Mouse (Mus musculus) forebrain, embryonic 12.5 days (tissue): ENCODE data around the gene Neurod1. TPM values are rescaled to one million over a fixed set of nuclear protein-coding genes. Genes with fewer than 3 reads are reported as not detected.

Experiments used
- ATAC-seq: fragments of 200-750 bp; cut with Nextera tagmentation; 2 replicates; pipeline ENCODE4 v1.8.0; 2017; ENCODE audit warnings: moderate TSS enrichment; ENCODE audit not compliant: low FRiP score
- H3K27ac ChIP-seq: fragments of 300-500 bp; sonication (generic); 2 replicates; pipeline ENCODE4 v1.5.1; 2016; ENCODE audit warnings: mild to moderate bottlenecking
- H3K27me3 ChIP-seq: fragments of 300-500 bp; sonication (generic); 2 replicates; pipeline ENCODE4 v1.6.1; 2016; ENCODE audit warnings: mild to moderate bottlenecking
- H3K36me3 ChIP-seq: fragments of 300-500 bp; sonication (generic); replicated peaks from 2 replicates; pipeline ENCODE4 v1.6.1; 2016; ENCODE audit warnings: mild to moderate bottlenecking
- H3K4me1 ChIP-seq: fragments of 300-500 bp; sonication (generic); 2 replicates; pipeline ENCODE4 v1.6.1; 2016
- H3K4me2 ChIP-seq: fragments of 300-500 bp; sonication (generic); 2 replicates; pipeline ENCODE4 v1.6.1; 2016; ENCODE audit warnings: mild to moderate bottlenecking, moderate library complexity
- H3K4me3 ChIP-seq: fragments of 300-500 bp; sonication (generic); replicated peaks from 2 replicates; pipeline ENCODE4 v1.5.1; 2016; ENCODE audit warnings: mild to moderate bottlenecking
- H3K9ac ChIP-seq: fragments of 300-500 bp; sonication (generic); 2 replicates; pipeline ENCODE4 v1.6.1; 2016; ENCODE audit warnings: mild to moderate bottlenecking
- H3K9me3 ChIP-seq: fragments of 300-500 bp; sonication (generic); 2 replicates; pipeline ENCODE4 v1.6.1; 2016
- WGBS: fragments of 180-500 bp; shearing (Covaris S2); methylation state at CpG from one replicate; pipeline ENCODE4 v1.1.7; 2016; 5-methylcytosine and 5-hydroxymethylcytosine counted together
- polyA plus RNA-seq: library from polyadenylated mRNA; unstranded; fragments of >200 nt; fragmentation: Nextera tagmentation; extraction: Ambion mirVana; gene quantifications from 2 replicates; pipeline ENCODE4 v1.2.1, GENCODE M21; 2016

Neurod1 gene
- polyA plus RNA-seq, 1 experiment from 2014 or later: 46.8 TPM

DNA sequence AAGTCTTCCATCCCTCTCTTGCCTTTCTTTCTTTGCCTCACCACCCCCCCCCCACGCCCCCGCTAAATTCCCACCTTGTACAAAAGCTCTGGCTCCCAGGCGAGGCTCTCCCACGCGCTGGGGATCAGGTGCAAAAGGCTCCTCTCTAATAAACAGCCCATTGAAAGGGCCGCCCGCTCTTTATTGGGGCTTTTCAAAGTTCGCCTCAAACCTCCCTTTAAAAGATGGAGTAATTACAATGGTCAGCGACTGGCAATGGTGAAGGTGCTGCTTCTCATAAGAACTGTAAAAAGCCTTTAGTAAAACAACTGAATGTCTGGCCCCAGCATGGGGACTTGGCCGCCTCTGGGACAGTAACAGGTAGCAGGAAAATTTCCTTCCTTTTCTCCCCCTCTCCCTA lies 905 bp downstream of the Neurod1 start:
- ATAC-seq: no peak
- Histone ChIP-seq H3K36me3 (no peaks in the 10 kb centered on the region), H3K4me1 (peaks cover 60% of the 10 kb centered on the region), H3K9ac (peak overlapping the region; percentile 60; the same call in 1 of the 2 replicates), H3K4me2 (peak overlapping the region; percentile 63), H3K27ac (peak overlapping the region; percentile 78), H3K27me3 (peaks cover 80% of the 10 kb centered on the region), H3K4me3 (peak overlapping the region; percentile 42), H3K9me3 (no peaks in the 10 kb centered on the region)
- WGBS: under 1% methylated on average over 10 of the region's 10 CpGs

DNA sequence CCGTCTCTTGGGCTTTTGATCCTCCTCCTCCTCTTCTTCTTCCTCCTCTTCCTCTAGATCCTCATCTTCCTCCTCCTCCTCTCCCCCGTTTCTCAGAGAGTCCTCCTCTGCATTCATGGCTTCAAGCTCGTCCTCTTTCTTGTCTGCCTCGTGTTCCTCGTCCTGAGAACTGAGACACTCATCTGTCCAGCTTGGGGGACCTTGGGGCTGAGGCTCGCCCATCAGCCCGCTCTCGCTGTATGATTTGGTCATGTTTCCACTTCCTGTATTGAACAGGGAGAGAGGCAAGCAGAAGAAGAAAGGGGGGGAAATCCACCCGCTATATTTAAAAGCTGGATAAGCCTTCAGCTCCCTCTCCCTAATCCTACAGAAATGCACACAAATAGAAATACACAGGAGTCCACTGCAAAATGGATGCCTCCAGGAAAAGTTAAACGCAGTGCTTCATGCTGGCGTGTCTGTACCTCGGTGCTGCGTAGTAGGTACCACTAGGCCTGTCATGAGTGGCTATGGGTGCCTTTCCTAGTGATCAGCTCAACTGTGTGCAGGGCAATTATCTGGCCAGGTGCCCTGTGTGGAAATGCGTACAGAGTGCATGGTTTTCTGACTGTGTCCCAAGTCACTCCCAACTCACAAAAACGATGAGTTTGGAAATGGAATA lies 1.6 kb downstream of the Neurod1 start:
- Histone ChIP-seq H3K27me3 (peaks cover 74% of the 10 kb centered on the region), H3K27ac (peak overlapping the region; percentile 78)

DNA sequence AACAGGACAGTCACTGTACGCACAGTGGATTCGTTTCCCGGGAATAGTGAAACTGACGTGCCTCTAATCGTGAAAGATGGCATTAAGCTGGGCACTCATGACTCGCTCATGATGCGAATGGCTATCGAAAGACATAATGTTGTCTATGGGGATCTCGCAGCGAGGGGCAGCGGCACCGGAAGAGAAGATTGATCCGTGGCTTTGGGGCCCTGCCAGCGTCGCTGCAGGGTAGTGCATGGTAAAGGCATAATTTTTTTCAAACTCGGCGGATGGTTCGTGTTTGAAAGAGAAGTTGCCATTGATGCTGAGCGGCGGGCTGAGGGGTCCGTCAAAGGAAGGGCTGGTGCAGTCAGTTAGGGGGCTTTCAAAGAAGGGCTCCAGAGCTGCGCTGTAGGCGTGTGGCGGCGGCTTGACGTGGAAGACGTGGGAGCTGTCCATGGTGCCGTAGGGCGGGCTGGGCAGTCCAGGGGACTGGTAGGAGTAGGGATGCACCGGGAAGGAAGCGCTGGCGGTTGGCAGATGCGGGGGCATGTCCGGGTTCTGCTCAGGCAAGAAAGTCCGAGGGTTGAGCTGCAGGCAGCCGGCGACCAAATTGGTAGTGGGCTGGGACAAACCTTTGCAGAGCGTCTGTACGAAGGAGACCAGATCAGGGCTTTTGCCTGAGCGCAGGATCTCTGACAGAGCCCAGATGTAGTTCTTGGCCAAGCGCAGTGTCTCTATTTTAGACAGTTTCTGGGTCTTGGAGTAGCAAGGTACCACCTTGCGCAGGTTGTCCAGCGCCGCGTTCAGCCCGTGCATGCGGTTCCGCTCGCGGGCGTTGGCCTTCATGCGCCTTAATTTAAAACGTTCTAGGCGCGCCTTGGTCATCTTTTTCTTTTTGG lies 2.4 kb downstream of the Neurod1 start:
- peak; percentile 36; the same call in 1 of the 2 replicates for ATAC-seq
- H3K27me3 ChIP-seq: peaks cover 70% of the 10 kb centered on the region
- H3K4me2 ChIP-seq: peak overlapping the region; percentile 63
- peak overlapping the region; percentile 78 for H3K27ac ChIP-seq
- no peaks in the 10 kb centered on the region for H3K9me3 ChIP-seq
- 3% methylated on average over 55 of the region's 55 CpGs for WGBS
- H3K4me3 ChIP-seq: peak overlapping the region; percentile 42
- peaks cover 46% of the 10 kb centered on the region for H3K4me1 ChIP-seq
- no peaks in the 10 kb centered on the region for H3K36me3 ChIP-seq
- peak overlapping the region; percentile 60 for H3K9ac ChIP-seq

More for the DNA sequence above, 1.6 kb downstream of the Neurod1 start:
- WGBS: 8% methylated on average over 15 of the region's 15 CpGs
- no peaks in the 10 kb centered on the region for H3K9me3 ChIP-seq
- peak overlapping the region; percentile 60 for H3K9ac ChIP-seq
- H3K4me2 ChIP-seq: peak overlapping the region; percentile 63
- H3K36me3 ChIP-seq: no peaks in the 10 kb centered on the region
- ATAC-seq: no peak
- peaks cover 53% of the 10 kb centered on the region for H3K4me1 ChIP-seq
- H3K4me3 ChIP-seq: peak overlapping the region; percentile 42

DNA sequence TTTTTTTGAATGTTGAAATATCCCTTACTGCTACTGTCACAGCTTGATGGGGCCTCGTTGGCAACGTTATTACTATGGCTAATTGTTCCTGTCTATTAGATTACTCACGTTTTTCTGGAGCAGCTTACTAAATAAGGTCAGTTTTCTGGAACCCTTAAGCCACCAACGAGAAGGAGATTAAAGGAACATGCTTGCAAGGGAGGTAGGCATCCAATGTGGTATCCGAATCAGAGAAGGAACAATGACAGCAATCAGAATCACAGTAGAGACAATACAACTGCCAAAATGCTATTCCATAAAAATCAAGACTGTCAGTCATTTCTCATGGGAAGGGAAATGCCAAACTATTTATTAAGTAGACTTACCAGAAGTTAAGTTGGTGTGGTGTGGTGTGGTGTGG lies 5.1 kb downstream of the Neurod1 start:
- no peak overlapping the region for H3K4me2 ChIP-seq
- peaks cover 21% of the 10 kb centered on the region for H3K4me1 ChIP-seq
- no peaks in the 10 kb centered on the region for H3K9me3 ChIP-seq
- H3K4me3 ChIP-seq: no peak overlapping the region
- H3K27me3 ChIP-seq: peaks cover 43% of the 10 kb centered on the region
- H3K27ac ChIP-seq: no peak overlapping the region
- WGBS: 38% methylated on average over 5 of the region's 5 CpGs
- H3K9ac ChIP-seq: no peak overlapping the region
- H3K36me3 ChIP-seq: no peaks in the 10 kb centered on the region
- ATAC-seq: no peak

DNA sequence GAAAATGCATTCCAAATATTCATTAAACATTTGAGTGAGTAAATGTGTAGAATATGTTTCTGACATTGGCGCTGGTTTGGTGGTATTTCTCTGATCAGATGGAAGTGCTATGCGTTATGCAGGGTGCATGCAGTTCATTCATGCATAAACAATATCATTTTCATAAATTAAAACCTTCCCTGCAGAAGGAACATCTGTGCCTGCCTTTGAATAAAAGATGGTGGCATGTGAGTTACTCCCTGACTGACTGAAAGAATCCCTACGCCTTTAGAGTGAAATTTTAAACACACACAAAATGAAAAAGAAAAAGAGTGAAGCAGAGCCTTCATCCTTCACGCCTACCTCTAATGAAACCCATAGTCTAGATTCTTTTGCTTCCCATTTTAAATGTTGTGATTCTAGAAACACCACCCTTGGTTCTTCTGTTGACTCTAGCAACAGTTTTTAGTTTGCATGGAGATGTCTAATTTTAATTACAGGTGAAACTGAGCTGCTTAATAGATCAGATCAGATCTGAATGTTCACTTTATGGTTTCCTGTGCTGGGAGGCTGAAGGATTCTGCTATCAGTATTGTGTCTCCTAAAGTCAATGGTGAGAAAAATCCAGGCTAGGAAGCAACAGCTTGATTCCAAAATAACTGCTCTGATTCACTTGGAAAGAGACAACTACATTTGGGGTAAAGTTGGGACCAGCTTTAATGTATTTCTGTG lies 5.7 kb downstream of the Neurod1 start:
- WGBS: 59% methylated on average over 4 of the region's 4 CpGs
- H3K4me1 ChIP-seq: peaks cover 20% of the 10 kb centered on the region
- H3K4me3 ChIP-seq: no peak overlapping the region
- no peak overlapping the region for H3K9ac ChIP-seq
- H3K27ac ChIP-seq: no peak overlapping the region
- H3K9me3 ChIP-seq: no peaks in the 10 kb centered on the region
- peaks cover 39% of the 10 kb centered on the region for H3K27me3 ChIP-seq
- ATAC-seq: no peak
- H3K4me2 ChIP-seq: no peak overlapping the region
- H3K36me3 ChIP-seq: no peaks in the 10 kb centered on the region

DNA sequence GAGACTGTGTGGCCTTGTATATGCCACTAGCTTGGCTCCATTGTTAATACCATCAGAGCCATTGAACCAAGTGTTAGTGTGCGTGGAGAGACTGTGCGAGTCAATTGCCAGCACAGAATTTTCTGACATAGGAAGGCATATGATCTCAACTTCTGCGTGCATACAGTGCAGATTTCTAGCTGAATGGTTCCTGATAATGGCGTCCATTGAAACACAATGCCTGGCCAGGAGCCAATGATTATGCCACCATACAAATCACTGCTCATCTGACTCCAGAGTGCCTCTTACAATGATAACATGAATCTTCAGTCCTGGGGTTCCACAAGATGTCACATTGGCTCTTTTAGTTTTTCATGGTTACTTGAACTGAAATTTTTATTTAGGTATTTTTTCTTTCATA lies 7.2 kb downstream of the Neurod1 start:
- Histone ChIP-seq H3K4me3 (no peak overlapping the region), H3K27ac (no peak overlapping the region), H3K4me2 (no peak overlapping the region), H3K9me3 (no peaks in the 10 kb centered on the region), H3K36me3 (no peaks in the 10 kb centered on the region), H3K9ac (no peak overlapping the region), H3K27me3 (peaks cover 24% of the 10 kb centered on the region), H3K4me1 (peaks cover 7% of the 10 kb centered on the region)
- no peak for ATAC-seq
- 56% methylated on average over 4 of the region's 4 CpGs for WGBS

DNA sequence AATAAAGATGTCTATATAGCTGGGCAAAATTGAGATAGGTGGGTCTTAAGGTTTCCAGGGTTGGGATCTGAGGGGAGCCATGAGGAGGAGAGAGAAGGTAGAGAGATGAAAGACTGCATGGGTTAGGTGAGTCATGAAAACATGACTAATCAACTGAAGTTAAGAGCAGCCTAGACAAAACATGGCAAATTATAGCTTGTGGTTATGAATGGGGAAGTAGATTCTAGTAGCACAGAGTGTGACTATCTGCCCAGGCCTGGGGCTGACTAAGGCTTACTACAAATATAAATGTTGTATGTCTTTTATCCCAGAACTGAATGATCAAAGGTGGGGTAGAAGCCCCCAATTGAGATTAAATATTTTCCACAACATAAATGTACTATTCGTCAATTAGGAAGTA lies 9.4 kb downstream of the Neurod1 start:
- Histone ChIP-seq H3K36me3 (no peaks in the 10 kb centered on the region), H3K9ac (no peak overlapping the region), H3K27ac (no peak overlapping the region), H3K9me3 (no peaks in the 10 kb centered on the region), H3K27me3 (peaks cover 16% of the 10 kb centered on the region), H3K4me2 (no peak overlapping the region), H3K4me1 (no peaks in the 10 kb centered on the region), H3K4me3 (no peak overlapping the region)
- ATAC-seq: no peak
- 76% methylated on average over 1 of the region's 1 CpGs for WGBS

DNA sequence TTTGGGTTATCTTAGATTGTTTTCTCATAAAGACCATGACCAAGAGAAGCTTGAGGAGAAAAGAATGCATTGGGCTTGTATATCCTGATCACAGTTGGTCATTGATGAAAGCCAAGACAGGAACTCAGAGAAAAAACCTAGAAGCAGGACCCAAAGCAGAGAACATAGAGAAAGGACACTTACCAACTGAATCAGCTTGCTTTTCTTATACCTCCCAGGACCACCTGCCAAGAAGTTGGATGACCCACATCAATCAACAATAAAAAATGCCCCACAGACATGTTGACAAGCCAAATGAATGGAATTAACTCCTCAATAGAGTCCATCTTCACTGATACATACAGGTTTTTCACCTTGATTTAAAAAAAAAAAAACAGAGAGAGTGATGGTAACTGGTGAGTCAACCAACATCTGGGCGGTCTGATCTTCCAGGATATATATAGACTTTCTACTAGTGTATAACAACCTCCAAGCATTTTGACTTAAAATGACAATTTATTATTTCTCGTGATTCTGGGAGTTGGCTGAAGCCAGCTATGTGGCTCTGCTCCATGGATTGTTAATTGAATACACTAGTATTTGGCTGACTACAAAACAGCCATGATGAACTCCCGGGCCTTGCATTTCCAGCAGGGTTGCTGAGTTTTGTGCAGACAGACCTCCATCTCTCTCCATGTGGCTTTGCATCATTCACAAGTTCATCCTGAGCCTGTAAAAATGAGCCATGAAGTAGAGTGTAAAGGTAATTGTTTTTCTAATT lies 12.5 kb downstream of the Neurod1 start:
- H3K27me3 ChIP-seq: no peaks in the 10 kb centered on the region
- H3K9ac ChIP-seq: no peak overlapping the region
- WGBS: 86% methylated on average over 3 of the region's 3 CpGs
- no peaks in the 10 kb centered on the region for H3K9me3 ChIP-seq
- ATAC-seq: no peak
- H3K27ac ChIP-seq: no peak overlapping the region
- H3K36me3 ChIP-seq: no peaks in the 10 kb centered on the region
- H3K4me3 ChIP-seq: no peak overlapping the region
- no peak overlapping the region for H3K4me2 ChIP-seq
- no peaks in the 10 kb centered on the region for H3K4me1 ChIP-seq

DNA sequence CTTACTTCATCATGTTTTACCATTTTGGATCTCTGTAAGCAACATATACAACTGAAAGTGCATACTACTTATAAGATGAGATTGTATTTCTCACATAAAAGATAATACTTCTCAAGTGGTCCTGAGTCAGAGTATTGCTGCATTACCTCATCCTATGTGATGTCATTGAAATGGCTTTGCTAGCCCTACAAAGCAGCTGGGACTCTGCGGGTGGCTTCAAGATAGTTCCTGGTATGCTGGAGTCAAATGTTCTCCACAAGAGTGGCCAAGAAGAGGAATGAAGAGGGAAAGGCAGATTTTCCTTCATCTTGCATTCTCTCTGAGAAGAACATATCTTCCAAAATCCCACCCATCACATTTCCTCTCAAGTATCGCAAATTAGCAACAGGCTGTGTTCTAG lies 13.2 kb downstream of the Neurod1 start:
- H3K27ac ChIP-seq: no peak overlapping the region
- no peak for ATAC-seq
- H3K4me1 ChIP-seq: no peaks in the 10 kb centered on the region
- H3K4me2 ChIP-seq: no peak overlapping the region
- H3K9ac ChIP-seq: no peak overlapping the region
- H3K4me3 ChIP-seq: no peak overlapping the region
- no peaks in the 10 kb centered on the region for H3K27me3 ChIP-seq
- no peaks in the 10 kb centered on the region for H3K36me3 ChIP-seq
- no peaks in the 10 kb centered on the region for H3K9me3 ChIP-seq
- 95% methylated on average over 2 of the region's 2 CpGs for WGBS

DNA sequence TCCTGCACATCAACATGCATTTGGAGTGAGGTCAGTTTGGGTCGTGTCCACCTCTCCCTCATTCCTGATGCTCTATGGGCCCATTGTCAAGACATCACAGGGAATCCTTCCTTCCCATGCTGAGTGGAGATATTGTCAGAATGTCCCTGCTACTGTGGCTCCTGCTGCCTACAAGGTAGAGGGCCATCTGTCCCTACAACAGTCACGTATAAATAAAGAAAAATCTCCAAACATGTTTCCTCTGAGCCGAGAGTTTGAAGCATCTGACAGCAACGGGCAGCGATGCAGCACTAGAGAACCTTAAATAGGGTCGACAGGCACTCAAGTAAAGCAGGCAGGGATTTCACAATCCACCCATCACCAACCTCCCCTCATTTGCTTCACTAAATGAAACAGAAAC lies 13.6 kb downstream of the Neurod1 start:
- Histone ChIP-seq H3K9ac (no peak overlapping the region), H3K36me3 (no peaks in the 10 kb centered on the region), H3K27ac (no peak overlapping the region), H3K27me3 (no peaks in the 10 kb centered on the region), H3K4me3 (no peak overlapping the region), H3K9me3 (no peaks in the 10 kb centered on the region), H3K4me2 (no peak overlapping the region), H3K4me1 (no peaks in the 10 kb centered on the region)
- no peak for ATAC-seq
- 80% methylated on average over 6 of the region's 6 CpGs for WGBS

DNA sequence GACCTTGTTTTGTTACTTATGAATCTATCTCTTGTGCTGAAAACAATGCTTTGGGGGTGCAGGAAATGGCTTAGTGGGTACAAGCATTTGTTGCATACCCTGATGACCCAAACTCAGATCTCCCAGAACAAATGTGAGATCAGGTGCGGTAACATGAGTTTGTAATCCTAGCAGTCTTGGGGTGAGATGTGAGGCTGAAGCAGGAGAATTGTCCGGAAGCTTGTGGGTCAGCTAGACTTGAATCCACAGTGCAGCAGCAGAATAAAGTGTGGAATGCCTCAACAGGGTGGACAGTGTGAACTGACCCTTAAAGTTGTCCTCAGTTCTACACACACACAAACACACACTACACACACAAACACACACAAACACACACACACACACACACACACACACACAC lies 14.3 kb downstream of the Neurod1 start:
- Histone ChIP-seq H3K4me3 (no peak overlapping the region), H3K9me3 (no peaks in the 10 kb centered on the region), H3K9ac (no peak overlapping the region), H3K36me3 (no peaks in the 10 kb centered on the region), H3K27me3 (no peaks in the 10 kb centered on the region), H3K27ac (no peak overlapping the region), H3K4me2 (no peak overlapping the region), H3K4me1 (no peaks in the 10 kb centered on the region)
- WGBS: 90% methylated on average over 2 of the region's 2 CpGs
- no peak for ATAC-seq

DNA sequence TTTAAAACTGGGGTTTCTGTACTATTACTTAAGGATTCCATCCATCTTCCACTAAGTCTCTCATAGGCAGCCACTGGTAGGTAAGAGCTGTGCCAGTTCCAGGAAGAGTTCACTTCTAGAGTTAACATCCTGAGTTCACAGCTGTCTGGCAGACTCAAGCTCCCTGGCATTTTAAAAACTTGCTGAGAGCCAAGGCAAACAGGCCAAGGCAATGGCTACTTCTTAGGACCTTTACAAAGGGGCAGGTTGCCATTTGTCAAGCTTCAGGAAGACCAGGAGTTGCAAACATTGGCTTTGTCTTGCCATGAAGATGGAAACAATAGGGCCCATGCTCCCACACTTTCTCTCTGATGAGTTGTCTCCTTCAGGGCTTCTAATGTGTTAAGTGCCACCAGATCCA lies 26.5 kb downstream of the Neurod1 start:
- H3K36me3 ChIP-seq: no peaks in the 10 kb centered on the region
- no peak overlapping the region for H3K4me2 ChIP-seq
- H3K4me3 ChIP-seq: no peak overlapping the region
- peaks cover 40% of the 10 kb centered on the region for H3K27me3 ChIP-seq
- H3K9ac ChIP-seq: no peak overlapping the region
- no peak for ATAC-seq
- no peaks in the 10 kb centered on the region for H3K9me3 ChIP-seq
- H3K27ac ChIP-seq: no peak overlapping the region
- peaks cover 11% of the 10 kb centered on the region for H3K4me1 ChIP-seq
